Mouse (Mus musculus): ENCODE results near the gene Drc7. TPM values are rescaled to one million over a fixed set of nuclear protein-coding genes. Genes with fewer than 3 reads are reported as not detected.

Drc7 gene
- polyA plus RNA-seq, 1 experiment = not detected

DNA sequence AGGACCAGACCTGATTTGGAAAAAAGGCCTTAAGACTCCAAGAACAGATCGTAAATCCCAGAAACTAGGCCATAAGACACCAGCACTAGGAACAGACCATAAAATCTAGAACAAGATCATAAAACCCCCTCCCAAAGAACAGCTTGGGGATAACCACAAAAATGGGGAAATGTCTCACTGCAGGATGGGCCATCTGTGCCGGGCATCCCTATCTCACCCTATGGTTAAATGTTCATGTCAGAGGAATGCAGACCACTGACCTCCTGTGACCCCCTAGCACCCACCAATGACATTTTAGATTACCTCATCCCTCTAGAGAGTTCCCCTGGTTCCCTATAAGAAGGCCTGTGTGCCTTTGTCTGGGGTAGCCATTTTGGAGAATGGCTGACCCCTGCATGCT, 5.3 kb upstream of the Drc7 start:
- TF ChIP-seq TAL1 (IDR thresholded peaks at IDR 0.05; ENCODE audit: low read length) (no peak), GATA1 (IDR thresholded peaks at IDR 0.05; ENCODE audit: low read length) (no peak)

DNA sequence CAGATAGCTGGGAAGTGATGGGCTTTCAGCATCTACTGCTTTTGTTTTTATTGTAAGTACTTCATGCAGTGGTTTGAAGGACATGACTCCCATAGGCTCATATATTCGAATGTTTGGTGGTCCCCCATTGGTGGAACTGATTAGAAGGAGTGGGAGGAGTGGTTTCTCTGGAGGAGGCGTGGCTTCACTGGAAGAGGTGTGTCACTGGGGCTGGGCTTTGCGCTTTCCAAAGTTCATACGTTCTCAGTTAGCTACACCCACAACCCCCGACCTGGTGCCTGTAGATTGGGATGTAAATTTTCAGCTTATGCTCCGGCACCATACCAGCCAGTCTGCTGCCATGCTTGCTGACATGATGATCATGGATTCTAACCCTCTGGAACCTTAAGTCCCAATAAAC, 465 bp upstream of the Drc7 start:
- TF ChIP-seq TAL1 (IDR thresholded peaks at IDR 0.05; ENCODE audit: low read length) (no peak), GATA1 (IDR thresholded peaks at IDR 0.05; ENCODE audit: low read length) (no peak)

More for the DNA sequence above, 5.3 kb upstream of the Drc7 start:
- peaks cover 5% of the 10 kb centered on the region for H3K4me1 ChIP-seq (ENCODE audit: control insufficient read depth)
- no peaks in the 10 kb centered on the region for H3K9me3 ChIP-seq (ENCODE audit: control insufficient read depth, low read length)
- H3K27me3 ChIP-seq (ENCODE audit: control insufficient read depth) = no peaks in the 10 kb centered on the region
- H3K4me3 ChIP-seq (replicated peaks) = no peak overlapping the region
- H3K36me3 ChIP-seq (ENCODE audit: control insufficient read depth) = no peaks in the 10 kb centered on the region

DNA sequence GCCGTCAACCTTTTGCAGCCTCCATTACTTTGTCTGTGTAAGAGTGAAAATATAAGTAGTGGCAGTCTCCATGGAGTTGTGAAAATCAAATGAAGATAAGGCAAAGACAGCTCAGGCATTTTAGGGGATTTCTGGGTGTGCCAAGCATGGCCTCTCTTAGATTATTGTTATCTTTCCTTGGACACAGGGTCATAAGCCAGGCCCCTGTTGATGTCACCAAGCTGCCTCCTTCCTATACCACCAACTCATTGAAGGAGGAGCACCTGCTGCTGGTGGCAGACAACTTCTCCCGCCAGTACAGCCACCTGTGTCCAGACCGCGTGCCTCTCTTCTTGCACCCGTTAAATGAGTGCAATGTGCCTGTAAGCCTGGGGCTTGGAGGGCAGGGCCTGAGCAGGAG, 1.5 kb downstream of the Drc7 start:
- Histone ChIP-seq H3K27me3 (ENCODE audit: control insufficient read depth) (peaks cover 2% of the 10 kb centered on the region; the same call in 1 of the 2 replicates), H3K36me3 (ENCODE audit: control insufficient read depth) (no peaks in the 10 kb centered on the region), H3K4me1 (ENCODE audit: control insufficient read depth) (peaks cover 40% of the 10 kb centered on the region), H3K4me3 (replicated peaks) (no peak overlapping the region), H3K9me3 (ENCODE audit: control insufficient read depth, low read length) (no peaks in the 10 kb centered on the region)
- TF ChIP-seq GATA1 (IDR thresholded peaks at IDR 0.05; ENCODE audit: low read length) = no peak
- peak; percentile 20; the same call in 1 of the 3 replicates for TF ChIP-seq TAL1 (IDR thresholded peaks at IDR 0.05; ENCODE audit: low read length)

More for the DNA sequence above, 465 bp upstream of the Drc7 start:
- Histone ChIP-seq H3K27me3 (ENCODE audit: control insufficient read depth) (peaks cover 2% of the 10 kb centered on the region; the same call in 1 of the 2 replicates), H3K36me3 (ENCODE audit: control insufficient read depth) (no peaks in the 10 kb centered on the region), H3K9me3 (ENCODE audit: control insufficient read depth, low read length) (no peaks in the 10 kb centered on the region), H3K4me3 (replicated peaks) (no peak overlapping the region), H3K4me1 (ENCODE audit: control insufficient read depth) (peaks cover 40% of the 10 kb centered on the region)

DNA sequence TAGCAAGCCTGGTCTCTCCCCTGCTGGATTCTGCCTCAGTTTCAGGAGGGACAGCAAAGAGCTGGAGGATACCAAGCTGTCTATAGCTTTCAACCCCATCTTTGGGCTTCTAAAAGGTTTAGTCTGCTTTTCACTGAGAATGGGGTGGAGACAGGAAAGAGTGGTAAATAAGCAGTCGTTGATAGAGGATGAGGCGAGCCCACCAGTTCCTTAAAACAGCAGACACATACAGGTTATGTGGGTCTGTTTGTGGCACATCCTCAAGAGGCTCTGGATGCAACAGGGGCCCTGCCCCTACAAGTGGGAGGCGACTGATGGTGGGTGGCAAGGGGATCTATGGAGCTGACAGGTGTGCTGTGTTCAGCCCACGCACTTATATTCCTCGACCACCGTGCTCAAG, 3.8 kb downstream of the Drc7 start:
- Histone ChIP-seq H3K4me1 (ENCODE audit: control insufficient read depth) (peaks cover 40% of the 10 kb centered on the region), H3K36me3 (ENCODE audit: control insufficient read depth) (no peaks in the 10 kb centered on the region), H3K27me3 (ENCODE audit: control insufficient read depth) (peaks cover 2% of the 10 kb centered on the region; the same call in 1 of the 2 replicates), H3K9me3 (ENCODE audit: control insufficient read depth, low read length) (no peaks in the 10 kb centered on the region), H3K4me3 (replicated peaks) (no peak overlapping the region)
- TF ChIP-seq GATA1 (IDR thresholded peaks at IDR 0.05; ENCODE audit: low read length) (no peak), TAL1 (IDR thresholded peaks at IDR 0.05; ENCODE audit: low read length) (no peak)

DNA sequence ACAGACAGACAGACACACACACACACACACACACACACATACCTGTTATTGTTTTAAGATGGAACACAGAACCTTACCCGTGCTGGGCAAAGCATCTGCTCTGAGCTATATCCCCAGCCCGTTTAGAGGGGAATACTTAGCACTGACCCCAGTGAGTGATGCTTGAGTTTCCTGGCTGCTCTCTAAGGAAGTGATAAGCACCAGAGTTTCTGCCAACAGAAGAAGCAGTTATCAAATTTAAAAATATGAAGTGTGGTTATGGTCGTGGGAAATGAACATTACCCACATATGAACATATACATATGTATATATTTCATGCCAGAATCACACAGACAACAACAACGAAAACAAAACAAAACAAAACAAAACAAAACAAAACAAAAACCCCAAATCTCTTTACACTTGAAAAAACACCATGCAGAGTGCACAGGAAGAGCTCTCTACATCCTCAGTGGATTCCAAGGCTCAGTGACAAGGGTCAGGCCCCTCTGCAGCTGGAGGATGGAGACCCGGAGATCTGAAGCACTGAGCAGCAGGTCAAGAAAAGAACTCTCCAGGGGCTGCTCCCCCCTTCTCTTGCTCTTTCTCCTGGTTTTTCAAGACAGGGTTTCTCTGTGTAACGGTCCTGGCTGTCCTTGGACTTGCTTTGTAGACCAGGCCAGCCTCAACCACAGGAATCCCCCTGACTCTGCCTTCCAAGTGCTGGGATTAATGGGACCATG, 5.1 kb downstream of the Drc7 start:
- peaks cover 31% of the 10 kb centered on the region for H3K4me1 ChIP-seq (ENCODE audit: control insufficient read depth)
- TF ChIP-seq GATA1 (IDR thresholded peaks at IDR 0.05; ENCODE audit: low read length) = no peak
- no peak for TF ChIP-seq TAL1 (IDR thresholded peaks at IDR 0.05; ENCODE audit: low read length)
- H3K27me3 ChIP-seq (ENCODE audit: control insufficient read depth) = peaks cover 2% of the 10 kb centered on the region; the same call in 1 of the 2 replicates
- H3K4me3 ChIP-seq (replicated peaks) = no peak overlapping the region
- H3K36me3 ChIP-seq (ENCODE audit: control insufficient read depth) = no peaks in the 10 kb centered on the region
- no peaks in the 10 kb centered on the region for H3K9me3 ChIP-seq (ENCODE audit: control insufficient read depth, low read length)

DNA sequence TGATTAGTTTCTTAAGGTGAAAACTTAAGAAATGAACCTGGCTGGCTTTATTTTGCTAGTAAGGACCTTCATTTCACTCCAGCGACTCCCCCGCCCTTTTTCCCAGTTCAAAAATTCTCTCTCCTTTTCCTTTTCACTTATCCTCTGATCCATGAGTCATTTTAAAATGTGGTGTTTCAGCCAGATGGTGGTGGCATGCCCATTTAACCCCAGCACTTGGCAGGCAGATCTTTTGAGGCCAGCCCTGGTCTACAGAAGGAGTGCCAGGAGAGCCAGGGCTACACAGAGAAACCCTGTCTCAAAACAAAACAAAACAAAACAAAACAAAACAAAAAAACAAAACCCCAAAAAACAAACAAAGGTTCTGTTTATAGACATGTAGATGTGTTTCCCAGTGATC, 9.6 kb downstream of the Drc7 start:
- Histone ChIP-seq H3K9me3 (ENCODE audit: control insufficient read depth, low read length) (no peaks in the 10 kb centered on the region), H3K27me3 (ENCODE audit: control insufficient read depth) (no peaks in the 10 kb centered on the region), H3K36me3 (ENCODE audit: control insufficient read depth) (no peaks in the 10 kb centered on the region), H3K4me1 (ENCODE audit: control insufficient read depth) (no peaks in the 10 kb centered on the region), H3K4me3 (replicated peaks) (no peak overlapping the region)
- TF ChIP-seq GATA1 (IDR thresholded peaks at IDR 0.05; ENCODE audit: low read length) = no peak
- TF ChIP-seq TAL1 (IDR thresholded peaks at IDR 0.05; ENCODE audit: low read length) = no peak

DNA sequence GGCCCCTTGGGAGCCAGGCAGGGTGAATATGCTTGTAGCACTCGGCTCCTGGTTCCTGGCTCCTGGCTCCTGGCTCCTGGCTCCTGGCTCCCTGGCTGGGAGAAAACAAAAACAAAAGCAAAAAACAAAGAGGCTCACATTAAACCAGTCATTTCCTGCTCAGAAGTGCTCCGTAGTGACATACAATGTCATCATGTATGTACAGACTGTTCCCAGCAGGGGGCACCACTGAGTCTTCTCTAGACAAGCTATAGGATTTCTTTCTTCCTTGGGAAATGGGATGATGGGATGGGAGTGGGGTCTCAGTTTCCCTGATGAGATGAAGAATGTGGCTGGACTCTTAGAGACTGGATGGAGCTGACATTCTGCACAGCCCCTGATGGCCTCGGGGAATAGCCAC, 12.7 kb downstream of the Drc7 start:
- Histone ChIP-seq H3K27me3 (ENCODE audit: control insufficient read depth) (no peaks in the 10 kb centered on the region), H3K4me3 (replicated peaks) (no peak overlapping the region), H3K4me1 (ENCODE audit: control insufficient read depth) (no peaks in the 10 kb centered on the region), H3K36me3 (ENCODE audit: control insufficient read depth) (no peaks in the 10 kb centered on the region), H3K9me3 (ENCODE audit: control insufficient read depth, low read length) (no peaks in the 10 kb centered on the region)
- TF ChIP-seq TAL1 (IDR thresholded peaks at IDR 0.05; ENCODE audit: low read length) = no peak
- TF ChIP-seq GATA1 (IDR thresholded peaks at IDR 0.05; ENCODE audit: low read length) = no peak

DNA sequence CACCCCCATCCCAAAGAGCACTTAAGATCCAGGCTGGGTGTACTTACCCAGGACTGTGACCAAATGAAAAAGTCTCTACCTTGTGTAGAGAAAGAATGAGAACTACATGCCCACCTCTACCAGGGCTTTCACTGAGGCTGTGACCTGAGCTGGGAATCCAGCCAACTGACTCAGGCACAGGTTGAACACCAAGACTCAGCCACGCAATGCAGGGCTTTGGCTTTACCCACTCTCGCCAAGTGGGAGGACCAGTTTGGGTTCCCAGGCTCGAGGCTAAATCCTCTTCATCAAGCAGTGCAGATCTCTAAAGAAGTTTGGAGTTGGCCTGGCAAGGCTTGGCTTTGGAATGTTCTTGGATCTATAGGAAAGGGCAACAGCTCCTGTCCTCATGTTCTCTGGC, 20.6 kb downstream of the Drc7 start:
- Histone ChIP-seq H3K36me3 (ENCODE audit: control insufficient read depth) (no peaks in the 10 kb centered on the region), H3K27me3 (ENCODE audit: control insufficient read depth) (no peaks in the 10 kb centered on the region), H3K9me3 (ENCODE audit: control insufficient read depth, low read length) (no peaks in the 10 kb centered on the region), H3K4me1 (ENCODE audit: control insufficient read depth) (peaks cover 15% of the 10 kb centered on the region), H3K4me3 (replicated peaks) (no peak overlapping the region)
- TF ChIP-seq GATA1 (IDR thresholded peaks at IDR 0.05; ENCODE audit: low read length) (no peak), TAL1 (IDR thresholded peaks at IDR 0.05; ENCODE audit: low read length) (no peak)

DNA sequence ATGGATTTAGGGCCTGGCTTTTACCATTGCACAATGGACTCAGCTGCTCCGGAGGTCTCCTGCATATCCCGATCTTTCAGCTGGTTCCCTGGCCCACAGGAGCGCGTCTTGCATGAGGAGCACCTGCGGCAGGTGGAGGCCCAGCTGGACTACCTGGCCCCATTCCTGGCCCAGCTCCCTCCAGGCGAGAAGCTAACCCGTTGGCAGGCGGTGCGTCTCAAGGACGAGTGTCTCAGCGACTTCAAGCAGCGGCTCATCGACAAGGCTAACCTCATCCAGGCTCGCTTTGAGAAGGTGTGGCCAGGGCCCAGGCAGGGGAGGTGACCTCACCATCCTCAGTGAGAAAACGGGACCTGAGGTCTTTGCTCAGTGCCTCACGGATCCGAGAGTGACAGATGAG, 21.2 kb downstream of the Drc7 start:
- no peaks in the 10 kb centered on the region for H3K36me3 ChIP-seq (ENCODE audit: control insufficient read depth)
- TF ChIP-seq GATA1 (IDR thresholded peaks at IDR 0.05; ENCODE audit: low read length) = no peak
- TF ChIP-seq TAL1 (IDR thresholded peaks at IDR 0.05; ENCODE audit: low read length) = no peak
- no peak overlapping the region for H3K4me3 ChIP-seq (replicated peaks)
- no peaks in the 10 kb centered on the region for H3K9me3 ChIP-seq (ENCODE audit: control insufficient read depth, low read length)
- no peaks in the 10 kb centered on the region for H3K27me3 ChIP-seq (ENCODE audit: control insufficient read depth)
- H3K4me1 ChIP-seq (ENCODE audit: control insufficient read depth) = peaks cover 15% of the 10 kb centered on the region
